Mouse (Mus musculus): Measurements from ENCODE around the gene Coch.
"Not testable (repeated sequence)": the region's sequence is repeated elsewhere in the genome, so short reads cannot be mapped to it uniquely, and the experiment has no call there.

Coch gene

GRCm38 (mm10) chr12:51641871-51642270, 48.7 kb downstream of the Coch start:
- no peak for DNase-seq

- DNase-seq, result not testable (repeated sequence)
Measured at GRCm38 (mm10) chr12:51649401-51649800, 56.3 kb downstream of the Coch start.
